Mouse (Mus musculus) embryonic facial prominence, embryonic 12.5 days (tissue): ENCODE data around the gene Mybph. TPM values are rescaled to one million over a fixed set of nuclear protein-coding genes. Genes with fewer than 3 reads are reported as not detected.

Experiments used
- ATAC-seq: fragments of 200-750 bp; cut with Nextera tagmentation; 2 replicates; pipeline ENCODE4 v1.8.0; 2017; ENCODE audit not compliant: insufficient number of reproducible peaks, insufficient read depth, low FRiP score, low TSS enrichment
- H3K27ac ChIP-seq: fragments of 300-500 bp; sonication (generic); 2 replicates; pipeline ENCODE4 v1.5.1; 2016; ENCODE audit warnings: mild to moderate bottlenecking
- H3K27me3 ChIP-seq: fragments of 300-500 bp; sonication (generic); 2 replicates; pipeline ENCODE4 v1.6.1; 2016; ENCODE audit warnings: mild to moderate bottlenecking, moderate library complexity
- H3K36me3 ChIP-seq: fragments of 300-500 bp; sonication (generic); 2 replicates; pipeline ENCODE4 v1.6.1; 2016; ENCODE audit warnings: mild to moderate bottlenecking
- H3K4me1 ChIP-seq: fragments of 300-500 bp; sonication (generic); 2 replicates; pipeline ENCODE4 v1.6.1; 2016
- H3K4me2 ChIP-seq: fragments of 300-500 bp; sonication (generic); replicated peaks from 2 replicates; pipeline ENCODE4 v1.6.1; 2016; ENCODE audit warnings: mild to moderate bottlenecking, moderate library complexity
- H3K4me3 ChIP-seq: fragments of 300-500 bp; sonication (generic); 2 replicates; pipeline ENCODE4 v1.5.1; 2016; ENCODE audit warnings: mild to moderate bottlenecking
- H3K9ac ChIP-seq: fragments of 300-500 bp; sonication (generic); 2 replicates; pipeline ENCODE4 v1.6.1; 2016; ENCODE audit warnings: mild to moderate bottlenecking, moderate library complexity
- H3K9me3 ChIP-seq: fragments of 300-500 bp; sonication (generic); 2 replicates; pipeline ENCODE4 v1.6.1; 2016; ENCODE audit warnings: mild to moderate bottlenecking, moderate library complexity
- WGBS: fragments of 180-500 bp; shearing (Covaris S2); methylation state at CpG from one replicate; pipeline ENCODE4 v1.1.7; 2016; 5-methylcytosine and 5-hydroxymethylcytosine counted together
- polyA plus RNA-seq: library from polyadenylated mRNA; unstranded; fragments of >200 nt; fragmentation: Nextera tagmentation; extraction: Ambion mirVana; gene quantifications from 2 replicates; pipeline ENCODE4 v1.2.1, GENCODE M21; 2016

Mybph gene
- polyA plus RNA-seq, 1 experiment from 2014 or later = 28.3 TPM

DNA sequence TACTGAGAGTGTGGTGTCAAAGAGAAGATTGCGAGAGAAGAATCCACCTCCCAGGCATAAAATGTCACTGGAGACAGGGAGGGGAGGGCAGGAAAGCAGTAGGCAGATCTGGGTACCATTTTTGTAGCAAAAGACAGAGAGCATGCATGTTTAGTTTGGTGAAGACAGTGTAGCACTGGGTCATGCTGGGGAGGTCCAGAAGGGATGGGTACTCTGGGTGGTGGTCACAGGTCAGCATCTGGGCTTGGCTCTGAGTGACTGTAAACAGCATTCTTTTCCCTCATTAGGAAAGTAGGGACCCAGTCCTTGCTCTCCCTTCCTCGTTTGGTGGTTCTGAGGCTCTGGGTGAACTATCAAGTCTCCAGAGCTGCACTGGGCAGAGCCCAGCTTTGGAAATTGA, 7.2 kb downstream of the Mybph start:
- Histone ChIP-seq H3K27me3 (0 out of 2 replicates have a peak, but pooled peaks cover 3% of the 10 kb centered on the region), H3K4me1 (peaks cover 9% of the 10 kb centered on the region), H3K4me2 (no peak overlapping the region), H3K36me3 (no peaks in the 10 kb centered on the region), H3K27ac (no peak overlapping the region), H3K9ac (no peak overlapping the region), H3K4me3 (no peak overlapping the region), H3K9me3 (no peaks in the 10 kb centered on the region)
- WGBS = 60% methylated on average over 2 of the region's 2 CpGs
- ATAC-seq = no peak

GRCm38 (mm10) chr1:134200998-134201686, 7.9 kb downstream of the Mybph start:
- Histone ChIP-seq H3K27me3 (0 out of 2 replicates have a peak, but pooled peaks cover 3% of the 10 kb centered on the region), H3K4me2 (no peak overlapping the region), H3K27ac (no peak overlapping the region), H3K9me3 (no peaks in the 10 kb centered on the region), H3K36me3 (no peaks in the 10 kb centered on the region), H3K4me1 (peaks cover 5% of the 10 kb centered on the region), H3K4me3 (no peak overlapping the region), H3K9ac (no peak overlapping the region)
- 88% methylated on average over 6 of the region's 6 CpGs for WGBS
- ATAC-seq = no peak

GRCm38 (mm10) chr1:134201751-134202420, 8.6 kb downstream of the Mybph start:
- Histone ChIP-seq H3K4me1 (peaks cover 6% of the 10 kb centered on the region), H3K9ac (no peak overlapping the region), H3K27ac (no peak overlapping the region), H3K9me3 (no peaks in the 10 kb centered on the region), H3K4me3 (no peak overlapping the region), H3K36me3 (no peaks in the 10 kb centered on the region), H3K4me2 (no peak overlapping the region), H3K27me3 (0 out of 2 replicates have a peak, but pooled peaks cover 3% of the 10 kb centered on the region)
- ATAC-seq = no peak
- WGBS = 36% methylated on average over 3 of the region's 3 CpGs

DNA sequence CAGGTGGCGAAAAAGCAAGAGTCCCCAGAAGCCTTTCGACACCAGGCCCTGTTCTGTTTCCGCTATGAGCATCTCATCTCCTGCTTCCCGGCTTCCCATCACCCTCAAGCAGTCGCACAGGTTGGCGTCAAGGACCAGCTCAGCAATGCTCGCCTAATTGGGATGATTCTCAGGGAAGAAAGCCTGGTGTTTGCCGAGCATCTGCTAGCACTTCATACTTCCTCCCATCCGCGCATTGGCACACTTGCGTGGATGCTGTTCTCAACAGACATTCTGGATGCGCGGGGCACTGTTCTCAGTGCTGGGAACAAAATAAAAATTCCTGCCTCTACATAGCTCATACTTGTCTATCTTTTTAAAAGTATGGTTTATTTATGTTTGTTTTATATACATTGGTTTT, 11.0 kb downstream of the Mybph start:
- Histone ChIP-seq H3K4me3 (no peak overlapping the region), H3K27me3 (0 out of 2 replicates have a peak, but pooled peaks cover 3% of the 10 kb centered on the region), H3K4me2 (no peak overlapping the region), H3K36me3 (no peaks in the 10 kb centered on the region), H3K4me1 (peaks cover 6% of the 10 kb centered on the region), H3K9me3 (no peaks in the 10 kb centered on the region), H3K9ac (no peak overlapping the region), H3K27ac (no peak overlapping the region)
- 87% methylated on average over 13 of the region's 13 CpGs for WGBS
- no peak for ATAC-seq

DNA sequence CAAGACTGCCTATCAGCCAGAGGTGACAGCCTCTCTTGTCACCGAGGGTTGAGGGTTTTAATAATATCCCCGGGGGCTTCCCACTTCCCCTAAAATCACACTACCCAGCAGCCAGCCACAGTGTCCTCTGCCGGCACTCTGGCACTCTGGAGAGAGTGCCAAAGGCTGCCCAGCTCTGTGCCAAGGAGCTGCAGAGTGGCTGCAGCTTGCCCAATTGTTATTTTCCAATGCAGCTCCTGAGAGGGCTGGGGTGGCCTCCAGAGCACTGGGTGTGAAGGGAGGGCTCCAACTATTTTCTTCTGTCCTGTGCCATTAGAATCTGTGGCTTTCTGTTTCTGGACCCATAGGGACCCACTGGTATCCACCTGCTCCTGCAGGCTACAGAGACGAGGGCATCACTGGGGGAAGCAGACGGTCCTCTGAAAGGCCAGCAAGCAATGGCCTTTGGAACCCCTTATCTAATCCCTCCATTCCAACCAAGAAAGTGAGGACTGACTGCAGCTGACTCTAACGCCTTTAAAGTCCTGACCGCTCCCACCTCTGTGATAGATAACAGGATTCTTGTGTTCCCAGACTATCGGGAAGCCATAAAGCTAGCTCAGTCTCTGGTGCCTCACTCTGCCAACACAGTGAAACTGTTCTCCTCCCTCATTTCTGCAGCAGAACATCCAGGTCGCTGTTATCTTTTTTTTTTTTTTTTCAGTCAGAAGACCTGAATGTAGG, 12.2 kb downstream of the Mybph start:
- H3K27ac ChIP-seq = no peak overlapping the region

DNA sequence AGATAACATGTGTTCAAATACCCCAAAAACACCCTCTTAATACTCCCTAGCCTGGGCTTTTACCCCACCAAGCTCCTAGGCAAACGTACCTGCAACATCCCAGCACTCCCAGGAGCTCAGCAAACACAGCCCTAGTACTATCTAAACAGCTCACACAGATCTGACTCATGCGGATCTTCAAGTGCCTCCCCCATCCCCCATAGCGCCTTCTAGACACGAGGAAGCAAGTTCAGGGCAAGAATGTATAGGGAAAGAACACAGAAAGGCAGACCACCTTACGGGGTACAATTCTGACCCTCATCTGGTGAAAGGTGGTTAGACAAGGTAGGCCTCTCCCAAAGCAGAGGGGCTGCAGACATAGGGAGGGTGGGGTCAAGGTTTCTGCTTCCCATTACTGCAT, 12.8 kb downstream of the Mybph start:
- no peak overlapping the region for H3K9ac ChIP-seq
- H3K4me1 ChIP-seq = peaks cover 13% of the 10 kb centered on the region
- no peaks in the 10 kb centered on the region for H3K36me3 ChIP-seq
- no peak overlapping the region for H3K4me2 ChIP-seq
- ATAC-seq = no peak
- 0 out of 2 replicates have a peak, but pooled peaks cover 3% of the 10 kb centered on the region for H3K27me3 ChIP-seq
- WGBS = 44% methylated on average over 5 of the region's 5 CpGs
- H3K4me3 ChIP-seq = no peak overlapping the region
- H3K27ac ChIP-seq = no peak overlapping the region
- no peaks in the 10 kb centered on the region for H3K9me3 ChIP-seq

More for the DNA sequence above, 12.2 kb downstream of the Mybph start:
- H3K4me1 ChIP-seq = peaks cover 7% of the 10 kb centered on the region
- H3K4me3 ChIP-seq = no peak overlapping the region
- H3K9me3 ChIP-seq = no peaks in the 10 kb centered on the region
- no peak for ATAC-seq
- WGBS = 56% methylated on average over 9 of the region's 9 CpGs
- H3K9ac ChIP-seq = no peak overlapping the region
- no peaks in the 10 kb centered on the region for H3K36me3 ChIP-seq
- H3K27me3 ChIP-seq = 0 out of 2 replicates have a peak, but pooled peaks cover 3% of the 10 kb centered on the region
- no peak overlapping the region for H3K4me2 ChIP-seq

DNA sequence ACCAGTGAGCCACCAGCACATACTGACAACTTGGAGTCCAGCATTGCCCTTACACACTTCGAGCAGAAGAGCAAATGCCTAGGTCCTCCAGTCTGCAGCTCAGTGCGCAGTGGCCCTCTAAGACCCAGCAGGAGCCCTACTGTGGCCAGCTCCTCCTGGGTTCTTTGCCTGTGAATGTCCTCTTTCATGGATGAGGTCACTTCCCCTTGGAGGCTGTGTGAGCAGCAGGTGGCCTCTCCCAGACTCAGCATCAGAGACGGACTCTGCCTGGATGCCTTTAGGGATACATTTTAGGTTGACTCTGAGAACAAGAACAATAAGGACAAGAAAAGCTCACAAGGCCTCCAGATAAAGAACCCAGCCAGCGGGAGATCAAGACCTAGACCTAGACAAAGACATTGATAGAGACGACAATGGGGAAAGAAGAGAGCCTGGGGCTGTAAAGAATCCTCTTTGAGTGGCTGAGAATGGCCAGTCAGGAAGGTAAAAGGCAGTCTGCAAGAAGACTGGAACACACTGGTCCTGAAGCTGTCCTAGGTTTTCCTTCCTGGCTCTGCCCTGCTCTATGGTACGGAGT, 17.0 kb downstream of the Mybph start:
- Histone ChIP-seq H3K4me2 (no peak overlapping the region), H3K9me3 (no peaks in the 10 kb centered on the region), H3K4me1 (peaks cover 24% of the 10 kb centered on the region), H3K27me3 (no peaks in the 10 kb centered on the region), H3K27ac (no peak overlapping the region), H3K4me3 (no peak overlapping the region), H3K9ac (no peak overlapping the region), H3K36me3 (no peaks in the 10 kb centered on the region)
- WGBS = 55% methylated on average over 6 of the region's 6 CpGs
- no peak for ATAC-seq

DNA sequence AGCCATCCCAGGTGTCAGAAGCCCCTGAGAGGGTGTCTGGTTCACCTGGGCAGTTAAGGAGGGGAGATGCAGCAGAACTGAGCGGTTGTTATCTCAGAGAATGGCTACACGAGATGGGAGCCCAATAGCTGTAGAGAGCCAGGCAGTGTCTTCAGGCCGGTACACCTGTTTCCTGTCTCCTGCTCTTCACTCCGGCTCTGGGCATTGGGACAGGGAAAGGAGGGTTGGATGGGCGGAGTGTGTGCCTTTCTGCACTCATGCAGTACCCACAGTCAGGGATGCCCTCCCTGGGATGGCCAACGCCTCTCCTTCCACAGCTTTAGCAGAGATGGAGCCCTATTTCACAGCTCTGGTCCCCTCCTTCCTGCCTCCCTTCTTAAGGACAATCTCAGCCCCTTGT, 17.8 kb downstream of the Mybph start:
- H3K9ac ChIP-seq = no peak overlapping the region
- ATAC-seq = no peak
- peak overlapping the region; percentile 52; the same call in 1 of the 2 replicates for H3K27ac ChIP-seq
- no peak overlapping the region for H3K4me3 ChIP-seq
- peaks cover 23% of the 10 kb centered on the region for H3K4me1 ChIP-seq
- no peaks in the 10 kb centered on the region for H3K27me3 ChIP-seq
- H3K9me3 ChIP-seq = no peaks in the 10 kb centered on the region
- 47% methylated on average over 6 of the region's 6 CpGs for WGBS
- H3K36me3 ChIP-seq = no peaks in the 10 kb centered on the region
- no peak overlapping the region for H3K4me2 ChIP-seq

DNA sequence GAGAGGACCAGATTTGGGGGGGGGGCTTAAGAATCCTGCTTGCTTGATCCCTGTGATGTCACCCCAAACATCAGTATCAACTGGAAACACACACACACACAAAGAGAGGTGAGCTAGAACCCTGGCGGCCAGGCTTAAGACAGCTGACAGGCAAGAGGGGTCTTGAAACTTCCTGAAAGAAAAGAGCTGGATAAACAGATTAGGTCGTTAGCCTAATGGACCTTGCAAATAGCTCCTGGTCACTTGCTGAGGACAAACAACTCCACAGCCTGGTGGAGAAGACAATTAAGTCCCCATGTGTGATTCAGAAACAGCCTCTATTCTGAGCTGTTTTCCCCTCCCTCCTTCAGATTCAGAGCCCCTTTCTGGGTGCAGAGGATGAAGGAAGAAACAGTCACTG, 18.4 kb downstream of the Mybph start:
- WGBS = 10% methylated on average over 2 of the region's 2 CpGs
- no peak overlapping the region for H3K4me2 ChIP-seq
- H3K9ac ChIP-seq = no peak overlapping the region
- no peaks in the 10 kb centered on the region for H3K9me3 ChIP-seq
- ATAC-seq = no peak
- H3K4me3 ChIP-seq = no peak overlapping the region
- H3K4me1 ChIP-seq = peaks cover 18% of the 10 kb centered on the region
- 0 out of 2 replicates have a peak overlapping the region, but pooled peaks have one; percentile 52 for H3K27ac ChIP-seq
- no peaks in the 10 kb centered on the region for H3K27me3 ChIP-seq
- no peaks in the 10 kb centered on the region for H3K36me3 ChIP-seq

DNA sequence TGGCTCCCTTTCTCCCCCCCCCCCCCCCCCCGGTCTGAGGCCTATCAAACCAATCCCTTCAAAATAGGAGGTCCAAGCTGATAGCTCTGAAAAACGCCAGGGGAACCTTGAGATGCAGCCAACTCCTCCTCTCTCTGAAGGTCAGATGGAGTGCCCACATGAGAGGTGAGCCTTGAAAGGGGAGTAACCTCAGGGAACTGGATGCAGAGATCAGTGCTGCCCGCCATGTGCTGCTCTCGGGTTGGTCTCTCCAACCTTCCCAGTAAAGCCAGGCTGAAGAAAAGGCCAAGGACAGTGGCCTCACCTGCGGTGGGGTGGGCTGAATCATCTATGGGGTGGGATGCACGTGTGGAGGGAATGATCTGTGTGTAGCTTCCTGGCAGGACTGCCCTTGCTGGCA, 19.1 kb downstream of the Mybph start:
- Histone ChIP-seq H3K4me1 (peaks cover 23% of the 10 kb centered on the region), H3K27ac (no peak overlapping the region), H3K9me3 (no peaks in the 10 kb centered on the region), H3K9ac (no peak overlapping the region), H3K4me2 (no peak overlapping the region), H3K36me3 (no peaks in the 10 kb centered on the region), H3K4me3 (no peak overlapping the region), H3K27me3 (no peaks in the 10 kb centered on the region)
- 71% methylated on average over 6 of the region's 6 CpGs for WGBS
- ATAC-seq = no peak

DNA sequence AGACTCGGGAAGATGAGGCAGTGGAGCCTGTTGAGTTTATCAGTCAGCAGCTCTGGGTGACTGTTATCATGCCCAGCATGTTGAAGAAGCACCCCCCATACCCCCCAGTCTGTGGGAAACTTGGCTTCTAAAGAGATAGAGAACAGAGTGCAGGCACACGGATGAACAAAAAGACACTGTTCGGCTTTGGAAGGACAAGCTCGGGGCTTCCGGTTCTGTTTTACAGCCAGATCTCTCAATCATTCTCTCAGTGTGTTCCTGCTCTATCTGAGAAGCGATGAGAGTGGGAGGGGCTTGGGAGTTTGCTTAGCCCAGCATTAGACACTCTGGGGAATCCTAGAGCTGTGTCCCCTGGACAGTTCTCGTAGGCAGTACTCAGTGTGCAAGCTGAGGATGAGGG, 20.2 kb downstream of the Mybph start:
- H3K9me3 ChIP-seq = no peaks in the 10 kb centered on the region
- no peak for ATAC-seq
- H3K9ac ChIP-seq = no peak overlapping the region
- H3K27me3 ChIP-seq = no peaks in the 10 kb centered on the region
- WGBS = 70% methylated on average over 7 of the region's 7 CpGs
- H3K36me3 ChIP-seq = no peaks in the 10 kb centered on the region
- no peak overlapping the region for H3K4me2 ChIP-seq
- H3K4me3 ChIP-seq = no peak overlapping the region
- H3K27ac ChIP-seq = no peak overlapping the region
- peaks cover 24% of the 10 kb centered on the region for H3K4me1 ChIP-seq
